Mouse (Mus musculus): ENCODE data around the gene Hrg. TPM values are rescaled to one million over a fixed set of nuclear protein-coding genes. Genes with fewer than 3 reads are reported as not detected.

Hrg gene
- polyA plus RNA-seq, 1 experiment from 2014 or later, result not detected

DNA sequence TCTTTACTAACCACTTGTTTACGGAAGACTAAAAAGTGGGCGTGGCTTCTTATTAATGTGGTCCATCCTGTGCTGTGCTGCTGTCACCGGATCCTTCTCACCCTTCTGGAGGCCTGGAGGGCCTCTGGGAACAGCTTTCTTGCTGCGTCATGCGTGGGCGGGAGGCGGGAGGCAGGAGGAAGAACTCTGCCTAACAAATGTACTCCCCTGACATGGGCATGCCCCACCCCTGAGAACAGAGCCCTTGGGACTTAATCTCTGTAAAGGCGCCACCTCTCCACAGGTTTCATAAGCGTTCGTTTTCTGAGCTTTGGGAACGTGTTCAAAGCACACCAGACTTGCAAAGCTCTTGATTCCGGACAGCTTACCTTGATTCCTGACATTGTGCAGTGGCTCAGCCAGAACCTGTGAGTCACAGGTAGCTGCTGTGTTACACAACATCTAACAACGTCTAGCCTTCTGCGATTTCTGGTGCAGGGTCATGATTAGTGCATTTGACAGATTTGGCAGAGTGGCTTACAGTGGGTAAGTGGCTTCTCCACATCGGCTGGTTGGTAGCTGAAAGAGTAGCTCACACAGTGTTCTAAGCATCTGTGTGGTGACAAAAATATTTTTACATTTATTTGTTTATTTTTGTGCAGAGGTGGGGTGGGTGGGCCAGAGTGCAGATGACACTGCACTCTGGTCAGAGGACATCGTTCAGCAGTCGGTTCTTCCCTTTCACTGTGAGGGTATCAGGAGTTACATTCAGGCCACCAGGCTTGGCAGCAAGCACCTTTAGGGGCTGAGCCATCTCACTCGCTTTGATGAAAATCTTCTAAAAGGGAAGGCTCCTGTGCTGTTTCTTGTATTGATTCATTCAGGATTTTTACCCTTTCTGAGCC, 30.7 kb upstream of the Hrg start:
- Histone ChIP-seq H3K9ac (ENCODE audit: low read depth, low read length) (no peak overlapping the region), H3K4me1 (ENCODE audit: control insufficient read depth, insufficient read depth, low read length) (no peaks in the 10 kb centered on the region), H3K4me3 (ENCODE audit: low read depth, low read length) (no peak overlapping the region), H3K4me2 (no peak overlapping the region), H3K9me3 (replicated peaks; ENCODE audit: control insufficient read depth, low read length) (no peaks in the 10 kb centered on the region), H3K27ac (ENCODE audit: low read depth, low read length) (no peak overlapping the region), H3K36me3 (ENCODE audit: control insufficient read depth, insufficient read depth, low read length) (no peaks in the 10 kb centered on the region), H3K27me3 (ENCODE audit: control insufficient read depth, insufficient read depth, low read length) (no peaks in the 10 kb centered on the region)
- WGBS (ENCODE audit: insufficient replicate concordance), result 49% methylated on average over 18 of the region's 18 CpGs
- no peak for ATAC-seq (replicated peaks; ENCODE audit: insufficient number of reproducible peaks, low FRiP score, low TSS enrichment)

DNA sequence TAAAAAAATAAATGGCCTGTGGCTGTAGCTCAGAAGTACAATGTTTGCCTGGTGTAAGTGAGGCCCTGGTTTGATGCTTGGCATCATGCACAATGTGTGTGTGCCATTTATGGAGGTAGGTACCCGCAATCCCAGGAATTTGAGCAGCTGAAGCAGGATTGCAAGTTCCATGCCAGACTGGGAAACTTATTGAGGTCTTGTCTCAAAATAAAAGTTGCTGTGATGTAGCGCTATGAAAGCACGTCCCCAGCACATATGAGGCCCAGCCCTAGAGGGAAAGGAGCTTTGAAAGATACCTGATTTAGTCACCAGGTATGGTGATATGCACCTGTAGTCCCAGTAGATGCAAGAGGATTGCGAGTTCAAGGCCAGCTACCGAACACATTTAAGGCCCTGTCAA, 29.1 kb upstream of the Hrg start:
- no peak overlapping the region for H3K9ac ChIP-seq (ENCODE audit: low read depth, low read length)
- H3K4me3 ChIP-seq (ENCODE audit: low read depth, low read length), result no peak overlapping the region
- H3K27ac ChIP-seq (ENCODE audit: low read depth, low read length), result no peak overlapping the region
- no peak for ATAC-seq (replicated peaks; ENCODE audit: insufficient number of reproducible peaks, low FRiP score, low TSS enrichment)
- 83% methylated on average over 5 of the region's 5 CpGs for WGBS (ENCODE audit: insufficient replicate concordance)
- no peaks in the 10 kb centered on the region for H3K9me3 ChIP-seq (replicated peaks; ENCODE audit: control insufficient read depth, low read length)
- no peak overlapping the region for H3K4me2 ChIP-seq
- H3K36me3 ChIP-seq (ENCODE audit: control insufficient read depth, insufficient read depth, low read length), result no peaks in the 10 kb centered on the region
- no peaks in the 10 kb centered on the region for H3K4me1 ChIP-seq (ENCODE audit: control insufficient read depth, insufficient read depth, low read length)
- H3K27me3 ChIP-seq (ENCODE audit: control insufficient read depth, insufficient read depth, low read length), result no peaks in the 10 kb centered on the region

DNA sequence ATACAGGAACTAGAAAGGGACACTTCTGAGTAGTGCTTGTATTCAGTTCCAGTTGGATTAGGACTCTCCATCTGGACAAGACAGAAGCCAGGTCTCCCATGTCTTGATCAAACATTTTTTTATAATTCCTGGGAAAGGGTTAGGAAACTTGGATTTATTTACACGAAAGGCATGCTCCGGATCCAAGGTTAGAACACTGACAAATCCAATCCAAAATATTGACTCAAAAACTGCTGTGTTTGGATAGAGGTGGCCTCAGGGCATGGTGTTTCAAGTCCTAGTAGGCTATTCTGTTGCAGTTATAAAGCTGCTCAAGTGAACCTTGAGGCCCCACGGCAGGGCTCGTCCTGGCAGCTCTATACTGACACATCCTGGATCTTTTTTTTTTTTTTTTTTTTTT, 28.4 kb upstream of the Hrg start:
- Histone ChIP-seq H3K27me3 (ENCODE audit: control insufficient read depth, insufficient read depth, low read length) (no peaks in the 10 kb centered on the region), H3K4me2 (no peak overlapping the region), H3K9ac (ENCODE audit: low read depth, low read length) (no peak overlapping the region), H3K4me3 (ENCODE audit: low read depth, low read length) (no peak overlapping the region), H3K9me3 (replicated peaks; ENCODE audit: control insufficient read depth, low read length) (no peaks in the 10 kb centered on the region), H3K4me1 (ENCODE audit: control insufficient read depth, insufficient read depth, low read length) (no peaks in the 10 kb centered on the region), H3K36me3 (ENCODE audit: control insufficient read depth, insufficient read depth, low read length) (no peaks in the 10 kb centered on the region), H3K27ac (ENCODE audit: low read depth, low read length) (no peak overlapping the region)
- no peak for ATAC-seq (replicated peaks; ENCODE audit: insufficient number of reproducible peaks, low FRiP score, low TSS enrichment)
- WGBS (ENCODE audit: insufficient replicate concordance), result 74% methylated on average over 4 of the region's 4 CpGs

DNA sequence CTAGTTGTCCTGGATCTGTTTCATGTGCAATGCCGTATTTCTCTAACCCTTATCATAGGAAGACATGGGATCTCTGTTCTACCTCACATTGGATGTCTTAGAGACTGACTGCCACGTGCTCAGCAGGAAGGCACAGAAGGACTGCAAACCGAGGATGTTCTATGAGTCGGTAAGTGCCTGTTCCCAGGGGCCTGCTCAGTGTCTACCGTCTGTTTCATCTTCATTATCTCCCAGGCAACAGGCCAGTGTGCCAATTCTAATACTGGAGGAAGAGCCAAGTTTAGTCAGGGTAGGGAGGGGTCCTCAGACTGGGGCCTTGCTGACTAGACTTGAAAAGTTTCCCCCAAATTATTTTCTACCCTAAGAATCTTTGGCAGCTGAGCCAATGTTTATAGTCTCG, 21.3 kb upstream of the Hrg start:
- Histone ChIP-seq H3K4me3 (ENCODE audit: low read depth, low read length) (no peak overlapping the region), H3K27ac (ENCODE audit: low read depth, low read length) (no peak overlapping the region), H3K4me1 (ENCODE audit: control insufficient read depth, insufficient read depth, low read length) (no peaks in the 10 kb centered on the region), H3K9ac (ENCODE audit: low read depth, low read length) (no peak overlapping the region), H3K4me2 (no peak overlapping the region), H3K9me3 (replicated peaks; ENCODE audit: control insufficient read depth, low read length) (no peaks in the 10 kb centered on the region), H3K27me3 (ENCODE audit: control insufficient read depth, insufficient read depth, low read length) (no peaks in the 10 kb centered on the region), H3K36me3 (ENCODE audit: control insufficient read depth, insufficient read depth, low read length) (no peaks in the 10 kb centered on the region)
- no peak for ATAC-seq (replicated peaks; ENCODE audit: insufficient number of reproducible peaks, low FRiP score, low TSS enrichment)
- 62% methylated on average over 6 of the region's 6 CpGs for WGBS (ENCODE audit: insufficient replicate concordance)

- Histone ChIP-seq H3K9ac (ENCODE audit: low read depth, low read length) (no peak overlapping the region), H3K4me2 (no peak overlapping the region), H3K27me3 (ENCODE audit: control insufficient read depth, insufficient read depth, low read length) (no peaks in the 10 kb centered on the region), H3K4me3 (ENCODE audit: low read depth, low read length) (no peak overlapping the region), H3K36me3 (ENCODE audit: control insufficient read depth, insufficient read depth, low read length) (no peaks in the 10 kb centered on the region), H3K27ac (ENCODE audit: low read depth, low read length) (no peak overlapping the region), H3K9me3 (replicated peaks; ENCODE audit: control insufficient read depth, low read length) (no peaks in the 10 kb centered on the region), H3K4me1 (ENCODE audit: control insufficient read depth, insufficient read depth, low read length) (no peaks in the 10 kb centered on the region)
- WGBS (ENCODE audit: insufficient replicate concordance), result 77% methylated on average over 11 of the region's 11 CpGs
- ATAC-seq (replicated peaks; ENCODE audit: insufficient number of reproducible peaks, low FRiP score, low TSS enrichment), result no peak
Measured at GRCm38 (mm10) chr16:22931431-22932200, 19.3 kb upstream of the Hrg start.

DNA sequence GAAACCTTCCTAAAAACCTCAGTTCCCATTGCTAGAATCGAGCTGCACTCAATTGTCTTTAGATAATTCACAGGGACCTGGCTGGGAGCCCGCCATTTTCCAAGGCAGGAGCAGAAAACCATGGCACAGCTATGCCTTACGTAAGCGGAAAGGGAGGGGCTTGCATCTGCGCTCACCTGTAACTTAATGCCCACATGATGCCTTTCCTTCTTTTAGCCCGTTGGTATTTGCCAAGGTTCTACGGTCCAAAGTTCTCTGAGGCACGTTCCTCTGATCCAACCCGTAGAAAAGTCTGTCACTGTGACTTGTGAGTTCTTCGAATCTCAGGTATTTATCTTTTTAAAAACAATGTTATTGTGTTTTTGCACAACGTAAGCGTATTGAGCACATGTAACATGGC, 13.2 kb upstream of the Hrg start:
- 83% methylated on average over 12 of the region's 12 CpGs for WGBS (ENCODE audit: insufficient replicate concordance)
- Histone ChIP-seq H3K9me3 (replicated peaks; ENCODE audit: control insufficient read depth, low read length) (no peaks in the 10 kb centered on the region), H3K4me2 (no peak overlapping the region), H3K27me3 (ENCODE audit: control insufficient read depth, insufficient read depth, low read length) (no peaks in the 10 kb centered on the region), H3K4me3 (ENCODE audit: low read depth, low read length) (no peak overlapping the region), H3K27ac (ENCODE audit: low read depth, low read length) (no peak overlapping the region), H3K4me1 (ENCODE audit: control insufficient read depth, insufficient read depth, low read length) (no peaks in the 10 kb centered on the region), H3K36me3 (ENCODE audit: control insufficient read depth, insufficient read depth, low read length) (no peaks in the 10 kb centered on the region), H3K9ac (ENCODE audit: low read depth, low read length) (no peak overlapping the region)
- ATAC-seq (replicated peaks; ENCODE audit: insufficient number of reproducible peaks, low FRiP score, low TSS enrichment), result no peak

DNA sequence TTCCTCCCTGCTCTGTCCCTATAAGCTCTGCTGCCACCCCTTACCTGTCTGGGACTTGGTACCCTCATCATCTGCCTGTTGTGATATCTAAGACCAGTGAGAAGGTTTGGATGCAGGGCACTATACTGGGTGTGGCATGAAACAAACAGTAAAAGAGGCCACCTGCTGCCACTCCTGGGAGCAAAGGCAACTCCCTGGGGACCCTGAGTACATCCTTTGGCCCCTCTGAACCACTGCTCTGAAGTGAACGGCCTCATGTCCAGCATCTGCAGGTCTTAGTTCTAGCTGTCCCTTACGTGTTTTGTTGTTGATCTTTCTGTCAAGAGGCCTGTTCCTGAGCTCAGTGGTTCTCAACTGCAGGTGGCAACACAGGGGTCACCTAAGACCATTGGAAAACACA, 12.3 kb upstream of the Hrg start:
- no peaks in the 10 kb centered on the region for H3K4me1 ChIP-seq (ENCODE audit: control insufficient read depth, insufficient read depth, low read length)
- 71% methylated on average over 2 of the region's 2 CpGs for WGBS (ENCODE audit: insufficient replicate concordance)
- no peak for ATAC-seq (replicated peaks; ENCODE audit: insufficient number of reproducible peaks, low FRiP score, low TSS enrichment)

GRCm38 (mm10) chr16:22939120-22939695, 11.7 kb upstream of the Hrg start:
- H3K9me3 ChIP-seq (replicated peaks; ENCODE audit: control insufficient read depth, low read length), result no peaks in the 10 kb centered on the region
- no peak for ATAC-seq (replicated peaks; ENCODE audit: insufficient number of reproducible peaks, low FRiP score, low TSS enrichment)
- 69% methylated on average over 8 of the region's 8 CpGs for WGBS (ENCODE audit: insufficient replicate concordance)
- H3K9ac ChIP-seq (ENCODE audit: low read depth, low read length), result no peak overlapping the region
- H3K4me3 ChIP-seq (ENCODE audit: low read depth, low read length), result no peak overlapping the region
- H3K4me1 ChIP-seq (ENCODE audit: control insufficient read depth, insufficient read depth, low read length), result no peaks in the 10 kb centered on the region
- H3K4me2 ChIP-seq, result no peak overlapping the region
- H3K36me3 ChIP-seq (ENCODE audit: control insufficient read depth, insufficient read depth, low read length), result no peaks in the 10 kb centered on the region
- H3K27ac ChIP-seq (ENCODE audit: low read depth, low read length), result no peak overlapping the region
- no peaks in the 10 kb centered on the region for H3K27me3 ChIP-seq (ENCODE audit: control insufficient read depth, insufficient read depth, low read length)

More for the DNA sequence above, 12.3 kb upstream of the Hrg start:
- Histone ChIP-seq H3K4me2 (no peak overlapping the region), H3K9me3 (replicated peaks; ENCODE audit: control insufficient read depth, low read length) (no peaks in the 10 kb centered on the region), H3K27me3 (ENCODE audit: control insufficient read depth, insufficient read depth, low read length) (no peaks in the 10 kb centered on the region), H3K9ac (ENCODE audit: low read depth, low read length) (no peak overlapping the region), H3K36me3 (ENCODE audit: control insufficient read depth, insufficient read depth, low read length) (no peaks in the 10 kb centered on the region), H3K27ac (ENCODE audit: low read depth, low read length) (no peak overlapping the region), H3K4me3 (ENCODE audit: low read depth, low read length) (no peak overlapping the region)
